Mouse (Mus musculus) layer of hippocampus, adult 9-10 months (tissue): ENCODE data around the gene B020031M17Rik.
"Not testable (repeated sequence)": the region's sequence is repeated elsewhere in the genome, so short reads cannot be mapped to it uniquely, and the experiment has no call there.

ENCODE experiments used
- DNase-seq: peaks from one replicate; pipeline ENCODE4 v3.0.0; 2022; ENCODE audit warnings: low spot score

B020031M17Rik gene

GRCm38 (mm10) chr13:119950706-119951105 lies at the start of gene B020031M17Rik:
TSS of gene B020031M17Rik (minus strand) at chr13:119950806.
- not testable (repeated sequence) for DNase-seq

GRCm38 (mm10) chr13:119999215-119999614 lies 48.6 kb upstream of the B020031M17Rik start:
- DNase-seq: not testable (repeated sequence)

DNA sequence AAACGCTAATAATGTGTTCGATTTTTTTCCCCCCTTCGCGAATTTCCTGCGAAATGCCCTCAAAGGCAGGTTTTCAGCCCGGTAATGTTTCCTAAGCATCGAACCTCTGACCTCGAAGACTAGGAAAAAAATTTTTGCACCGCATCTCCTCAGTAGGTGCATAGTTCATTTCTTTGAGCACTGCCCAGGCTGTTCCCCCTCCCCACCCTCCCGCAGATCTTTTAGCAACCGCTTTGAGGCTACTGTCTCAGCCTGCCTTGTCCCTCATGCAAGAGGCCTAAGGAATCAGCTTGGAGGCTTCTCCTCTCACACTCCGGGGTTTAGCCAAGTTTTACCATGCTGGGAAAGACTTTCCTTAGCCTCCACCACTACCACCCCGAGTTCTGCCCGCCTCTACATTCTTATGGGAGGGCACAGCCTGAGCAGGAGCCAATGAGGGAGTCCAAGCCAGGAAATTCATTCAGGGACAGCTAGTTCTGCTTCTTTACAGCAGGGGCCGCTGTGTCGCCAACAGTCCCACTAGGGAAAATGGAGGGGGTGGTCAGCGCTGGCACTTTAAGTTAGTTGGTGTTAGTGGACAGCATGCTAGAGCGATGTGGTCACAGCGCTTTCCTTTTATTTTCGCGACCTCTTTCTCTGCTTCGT lies 48.0 kb upstream of the B020031M17Rik start:
- not testable (repeated sequence) for DNase-seq

DNA sequence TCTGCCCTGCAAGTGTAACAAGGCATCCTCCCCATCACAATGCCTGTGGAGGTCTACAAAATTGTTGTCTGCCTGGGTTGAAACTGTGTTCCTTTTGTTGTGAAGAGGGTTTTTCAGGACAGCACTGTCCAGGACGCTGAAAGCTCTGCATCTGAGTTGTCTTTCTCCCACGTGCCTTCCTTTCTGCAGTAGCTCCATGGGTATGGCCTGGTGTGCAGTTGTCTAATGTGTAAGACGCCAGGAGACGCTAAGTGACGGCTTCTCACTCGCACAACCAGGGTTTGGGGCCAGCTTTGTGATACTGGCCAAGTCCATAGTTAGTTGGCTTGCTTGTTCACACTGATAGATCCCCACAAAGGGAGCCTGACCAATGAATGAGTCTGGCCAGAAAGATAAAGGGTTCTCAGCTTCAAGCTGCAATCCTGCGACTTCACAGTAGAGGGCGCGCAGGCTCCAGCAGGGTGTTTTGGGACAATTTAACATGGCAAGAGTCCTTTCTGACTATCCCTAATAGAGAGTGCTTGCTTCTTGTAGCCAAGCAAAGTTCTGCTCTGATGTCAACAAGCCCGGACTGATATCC lies 41.4 kb upstream of the B020031M17Rik start:
- DNase-seq: not testable (repeated sequence)

DNA sequence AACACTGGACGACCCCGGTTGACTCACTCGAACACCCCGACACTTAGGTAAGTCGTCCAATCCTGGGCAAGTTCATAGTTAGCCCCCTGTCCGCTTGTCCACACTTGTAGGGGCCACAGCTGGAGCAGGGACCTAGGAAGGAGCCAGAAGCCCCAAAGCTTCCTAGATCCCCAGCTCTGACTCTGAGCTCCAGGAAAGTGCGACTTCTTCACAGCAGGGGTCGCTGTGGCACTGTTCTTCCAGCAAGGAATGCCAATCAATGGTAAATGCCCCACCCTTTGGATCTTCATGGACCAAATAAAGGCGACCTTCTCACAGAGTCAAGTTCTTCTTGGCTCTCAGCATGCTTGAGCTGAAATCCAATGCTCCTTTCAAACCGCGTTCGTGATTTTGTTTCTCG lies 40.7 kb upstream of the B020031M17Rik start:
- DNase-seq: not testable (repeated sequence)

GRCm38 (mm10) chr13:119969163-119969562 lies 18.6 kb upstream of the B020031M17Rik start:
- not testable (repeated sequence) for DNase-seq

DNA sequence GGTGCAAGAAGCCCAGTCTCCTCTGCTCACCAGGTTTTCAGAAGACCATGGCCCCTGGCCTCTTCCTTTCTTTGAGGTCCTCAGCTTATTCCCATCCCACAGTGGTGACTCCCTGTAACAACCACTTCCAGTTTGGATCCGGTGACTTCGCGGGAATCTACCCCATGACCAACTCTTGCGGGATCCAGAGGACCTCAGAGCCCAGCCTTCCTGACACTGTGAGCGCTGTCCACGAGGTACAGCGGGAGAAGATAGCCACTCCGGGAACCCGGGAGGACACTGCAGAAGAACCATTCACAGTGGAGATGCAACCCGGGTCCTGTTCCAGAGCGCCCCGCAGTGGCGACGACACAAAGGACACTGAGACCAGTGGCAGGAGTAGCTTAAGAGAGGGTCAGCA lies 17.6 kb upstream of the B020031M17Rik start:
- not testable (repeated sequence) for DNase-seq

GRCm38 (mm10) chr13:119965968-119966367 lies 15.4 kb upstream of the B020031M17Rik start:
- DNase-seq: not testable (repeated sequence)

DNA sequence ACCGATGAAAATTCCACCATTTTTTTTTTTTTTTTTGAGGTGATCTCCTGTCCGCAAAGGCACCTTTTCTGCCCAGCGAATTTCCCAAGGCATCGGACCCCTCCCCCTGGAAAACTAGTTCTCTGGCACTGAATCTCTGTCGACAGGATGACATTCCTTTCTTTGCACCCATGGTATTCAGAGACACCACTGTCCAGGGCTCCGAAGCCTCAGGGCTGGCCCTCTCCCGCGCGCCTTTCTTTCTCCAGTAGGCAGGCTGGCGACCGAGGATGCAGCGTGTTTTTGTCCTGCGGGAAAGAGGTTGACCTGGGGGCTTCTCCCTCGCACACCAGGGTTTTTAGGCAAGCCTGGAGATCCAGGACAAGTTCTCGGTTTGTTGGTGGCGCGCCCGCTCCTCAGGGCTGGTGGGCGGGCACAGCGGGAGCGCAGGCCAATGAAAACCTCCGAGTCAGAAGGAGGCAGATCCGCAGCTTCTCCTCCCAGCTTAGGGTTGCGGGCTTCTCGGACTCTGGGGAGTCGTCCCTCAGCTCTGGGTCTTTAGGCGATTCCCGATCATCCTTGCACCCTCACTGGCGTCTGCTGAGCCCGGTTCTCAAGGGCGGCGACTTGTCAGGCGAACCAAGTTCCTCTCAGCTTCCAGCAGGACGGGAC lies 14.8 kb upstream of the B020031M17Rik start:
- not testable (repeated sequence) for DNase-seq

GRCm38 (mm10) chr13:119962856-119963255 lies 12.2 kb upstream of the B020031M17Rik start:
- not testable (repeated sequence) for DNase-seq

DNA sequence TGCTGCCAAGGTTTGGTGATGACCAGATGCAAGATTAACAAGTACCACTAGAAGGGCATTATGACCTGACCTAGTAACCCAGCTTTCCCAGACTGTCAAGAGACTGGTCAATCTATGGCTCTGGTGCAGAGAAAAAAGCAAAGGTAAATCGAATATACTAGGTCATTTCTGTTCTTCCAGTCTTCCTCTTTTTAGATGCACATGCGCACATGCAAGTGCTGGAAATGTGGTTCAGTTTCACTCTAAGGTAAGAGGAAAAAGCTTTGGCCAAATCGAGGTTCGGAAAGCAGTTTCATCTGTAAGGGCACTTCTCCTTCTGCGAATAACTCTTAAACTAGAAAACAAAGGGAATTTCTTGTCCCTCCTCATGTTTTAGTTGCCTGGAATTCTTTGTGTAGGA lies 5.0 kb upstream of the B020031M17Rik start:
- not testable (repeated sequence) for DNase-seq

DNA sequence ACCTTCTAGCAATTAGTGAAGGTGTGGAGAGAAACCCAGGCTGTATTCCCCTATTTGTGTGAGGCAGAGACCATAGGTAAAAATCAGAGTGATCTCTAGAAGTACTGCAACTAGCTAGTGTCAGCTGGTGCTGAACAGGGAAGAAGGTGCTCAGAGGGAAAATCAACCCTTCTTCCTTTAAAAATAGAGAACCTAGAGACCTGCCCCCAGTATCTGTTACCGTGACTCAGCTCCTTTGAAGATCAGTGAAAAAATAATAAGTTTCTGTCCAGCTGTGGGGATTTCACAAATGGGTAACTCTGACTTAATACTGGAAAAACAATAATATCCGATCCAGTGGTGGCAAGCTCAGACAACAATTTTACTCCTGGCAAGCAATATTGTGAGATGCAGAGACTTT lies 4.5 kb upstream of the B020031M17Rik start:
- not testable (repeated sequence) for DNase-seq

DNA sequence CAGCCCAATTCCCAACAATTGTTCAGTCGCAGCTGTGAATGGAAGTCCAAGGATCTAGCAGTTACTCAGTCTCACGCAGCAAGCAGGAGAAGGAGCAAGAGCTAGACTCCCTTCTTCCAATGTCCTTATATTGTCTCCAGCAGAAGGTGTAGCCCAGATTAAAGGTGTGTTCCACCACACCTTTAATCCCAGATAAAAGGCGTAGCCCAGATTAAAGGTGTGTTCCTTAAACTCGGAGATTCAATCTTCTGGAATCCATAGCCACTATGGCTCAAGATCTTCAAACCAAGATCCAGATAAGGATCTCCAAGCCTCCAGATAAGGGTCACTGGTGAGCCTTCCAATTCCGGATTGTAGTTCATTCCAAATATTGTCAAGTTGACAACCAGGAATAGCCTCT lies 21.4 kb downstream of the B020031M17Rik start, which contains the start of gene Gm21761:
Gene Gm21761 (minus strand): TSS at position 101 of the 400 bp plus-strand sequence.
- DNase-seq: not testable (repeated sequence)

DNA sequence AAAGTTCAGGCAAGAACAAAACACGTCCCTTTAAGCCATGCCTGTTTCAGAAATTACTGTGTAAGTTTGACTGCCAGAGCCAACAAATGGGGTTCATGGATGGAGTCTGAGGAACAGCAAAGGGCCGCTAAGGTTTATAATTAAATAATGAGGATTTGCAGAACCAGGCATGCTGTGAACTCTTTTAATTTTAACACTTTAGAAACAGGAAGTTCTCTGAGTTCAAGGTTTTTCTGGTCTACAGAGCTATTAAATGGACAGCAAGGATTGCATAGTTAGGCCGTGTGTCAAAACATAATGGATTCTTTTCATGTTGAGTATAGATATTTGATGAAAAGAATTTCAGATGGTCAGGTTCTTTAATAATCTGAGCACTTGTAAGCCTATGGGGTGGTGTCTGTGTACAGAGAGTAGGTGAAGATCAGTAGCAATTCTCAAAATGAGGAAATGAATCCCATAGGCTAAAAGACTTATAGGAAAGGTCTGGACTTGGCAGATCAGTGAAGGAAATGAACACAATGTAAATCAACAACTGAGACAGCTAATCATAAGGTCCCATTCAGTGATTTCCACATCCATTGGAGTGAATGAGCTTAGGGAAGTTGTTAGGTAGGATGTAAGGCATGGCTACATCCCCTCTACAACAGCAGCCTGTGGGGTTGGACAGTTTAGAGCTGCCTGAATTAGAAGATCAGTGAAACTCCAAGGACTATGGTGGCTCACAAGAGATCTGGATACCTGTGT lies 25.8 kb downstream of the B020031M17Rik start:
- DNase-seq: not testable (repeated sequence)

DNA sequence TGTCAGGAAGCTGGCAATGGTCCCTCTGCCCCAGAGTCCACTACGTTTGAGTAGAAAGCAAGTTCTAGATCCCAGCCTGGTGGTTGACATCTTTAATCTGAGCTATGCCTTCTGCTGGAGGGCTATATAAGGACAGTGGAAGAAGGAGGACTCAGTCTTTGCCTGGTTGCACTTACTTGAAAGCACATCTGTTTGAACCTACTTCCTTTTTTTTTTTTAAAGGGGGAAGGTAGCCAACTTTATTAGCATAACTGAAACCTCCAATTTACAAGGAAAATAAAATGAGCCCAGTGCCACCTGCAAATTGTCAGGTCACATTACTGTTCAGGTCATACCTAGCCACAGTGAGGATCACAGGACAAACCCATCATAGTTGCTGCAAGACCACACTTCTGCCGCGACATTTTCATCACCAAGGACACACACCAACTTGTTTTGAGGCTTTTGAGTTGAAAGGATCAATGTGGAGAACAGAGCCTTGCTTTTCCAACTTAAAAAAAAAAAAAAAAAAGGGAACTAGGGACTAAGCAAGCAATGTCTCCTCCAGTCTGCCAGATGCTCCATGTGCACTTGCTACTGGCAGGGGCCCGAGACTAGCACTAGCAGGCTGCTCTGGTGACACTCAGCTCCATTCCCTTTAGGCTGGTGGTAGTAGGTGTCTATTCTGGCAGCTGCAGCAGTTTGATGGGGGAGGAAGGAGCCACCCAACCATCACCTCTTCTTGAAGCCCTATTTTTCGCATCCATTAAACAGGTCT lies 33.5 kb downstream of the B020031M17Rik start:
- not testable (repeated sequence) for DNase-seq

DNA sequence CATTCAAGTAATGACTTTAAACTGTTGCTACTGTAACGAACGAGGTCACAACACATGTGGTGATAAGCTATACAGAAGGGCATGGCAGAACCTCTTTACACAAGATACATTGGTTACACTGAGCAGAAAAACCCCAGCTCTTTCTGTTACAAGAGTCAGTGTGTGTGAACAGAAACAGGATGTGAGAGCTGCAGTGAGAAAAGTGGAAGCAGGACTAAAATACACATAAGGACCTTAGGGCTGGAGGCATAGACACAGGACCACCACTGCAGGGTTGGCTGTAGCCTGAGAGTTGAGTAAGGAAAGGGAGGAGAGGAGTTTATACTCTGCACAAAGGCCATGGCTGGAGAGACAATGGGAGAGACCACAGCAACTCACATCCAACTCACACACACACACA lies 34.2 kb downstream of the B020031M17Rik start:
- not testable (repeated sequence) for DNase-seq
